Mouse (Mus musculus) small intestine, adult 2 months (tissue): ENCODE data around the gene Mea1.
A peak's percentile ranks its signal among the peaks of the same experiment; 100 is the strongest.

Experiments
- CTCF ChIP-seq: fragments of 200-500 bp; IDR thresholded peaks from 2 replicates; pipeline ENCODE4 v1.5.1; 2012; ENCODE audit warnings: low read depth, mild to moderate bottlenecking, control low read depth, inconsistent platforms, low read length, moderate library complexity, mixed read lengths; ENCODE audit not compliant: insufficient replicate concordance, insufficient read length; ENCODE audit errors: extremely low read depth
- POLR2A ChIP-seq: fragments of 200-500 bp; IDR thresholded peaks from 2 replicates; pipeline ENCODE4 v1.6.1; 2012; ENCODE audit warnings: low read depth, mild to moderate bottlenecking, control low read depth, inconsistent platforms, low read length, moderate library complexity

DNA sequence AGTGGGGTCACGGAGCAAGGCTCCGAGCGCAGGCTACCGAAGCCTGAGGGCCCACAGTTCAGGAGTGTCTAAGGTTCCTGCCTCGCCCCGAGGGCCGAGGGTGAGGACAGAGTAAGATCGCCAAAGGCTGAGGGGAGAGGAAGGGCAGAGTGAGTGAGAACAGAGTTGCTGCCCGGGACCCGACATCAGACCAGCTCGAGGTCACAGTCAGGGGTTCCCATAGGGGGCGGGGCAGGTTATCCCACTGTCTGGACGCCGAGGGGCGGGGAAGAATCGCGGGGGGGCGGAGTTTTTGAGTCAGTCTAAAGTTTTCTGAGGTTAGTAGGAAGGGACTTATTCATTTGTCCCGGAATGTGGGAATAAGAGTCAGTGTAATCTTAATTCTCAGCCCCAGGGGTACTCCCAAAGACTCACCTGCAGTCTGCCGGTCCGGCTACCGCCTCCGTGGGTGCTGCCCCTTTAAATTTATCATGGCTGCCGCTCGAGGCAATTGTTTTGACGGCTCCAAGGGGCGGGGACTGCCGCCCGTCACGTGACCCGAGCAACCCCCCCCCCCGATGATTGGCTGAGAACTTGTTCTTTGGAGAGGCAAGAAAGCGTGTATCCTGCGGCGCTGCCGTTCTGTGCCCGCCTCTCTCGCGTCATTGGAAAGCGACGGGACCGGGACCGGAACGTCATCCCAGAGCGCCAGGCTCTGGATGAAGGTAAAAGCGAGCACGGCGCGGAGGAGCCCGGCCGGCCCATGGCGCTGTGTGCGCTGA is 32.9 kb upstream of the Mea1 start, which contains the start of the genes Klc4 and Mrpl2:
- TF ChIP-seq POLR2A (peak; percentile 61), CTCF (no peak)
